Mouse (Mus musculus): Measurements from ENCODE around the gene Optn.

DNA sequence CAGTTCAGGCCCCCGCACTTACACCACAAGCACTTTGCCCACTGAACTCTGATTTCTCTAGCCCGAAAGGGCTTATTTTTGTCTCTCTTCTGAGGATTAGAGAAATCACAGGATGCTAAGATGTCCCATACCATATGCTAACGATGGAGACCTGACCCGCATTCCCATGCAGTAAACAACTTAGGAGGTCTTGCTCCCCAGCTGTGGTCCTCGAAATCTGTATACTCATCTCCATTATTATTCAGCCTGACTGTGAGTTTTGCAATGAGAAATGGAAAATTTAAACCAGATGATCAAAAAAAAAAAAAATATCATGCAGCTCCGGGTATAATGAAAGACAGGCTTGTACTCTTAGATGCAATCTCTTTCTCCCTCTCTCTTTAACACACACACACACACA, 35.3 kb upstream of the Optn start:
- no peak for TF ChIP-seq POLR2A (IDR thresholded peaks at IDR 0.05; ENCODE audit: low read depth, low read length)
- no peak for TF ChIP-seq CTCF (conservative IDR thresholded peaks at IDR 0.05; ENCODE audit: insufficient read depth, insufficient read length, low read depth, low read length)
